Mouse (Mus musculus): ENCODE measurements around the gene Ap5z1.

Ap5z1 gene

GRCm38 (mm10) chr5:142439911-142440432 lies 23.8 kb upstream of the Ap5z1 start:
- DNase-seq (ENCODE audit: low spot score in 2 of 2), result peak; percentile 35 to 49

DNA sequence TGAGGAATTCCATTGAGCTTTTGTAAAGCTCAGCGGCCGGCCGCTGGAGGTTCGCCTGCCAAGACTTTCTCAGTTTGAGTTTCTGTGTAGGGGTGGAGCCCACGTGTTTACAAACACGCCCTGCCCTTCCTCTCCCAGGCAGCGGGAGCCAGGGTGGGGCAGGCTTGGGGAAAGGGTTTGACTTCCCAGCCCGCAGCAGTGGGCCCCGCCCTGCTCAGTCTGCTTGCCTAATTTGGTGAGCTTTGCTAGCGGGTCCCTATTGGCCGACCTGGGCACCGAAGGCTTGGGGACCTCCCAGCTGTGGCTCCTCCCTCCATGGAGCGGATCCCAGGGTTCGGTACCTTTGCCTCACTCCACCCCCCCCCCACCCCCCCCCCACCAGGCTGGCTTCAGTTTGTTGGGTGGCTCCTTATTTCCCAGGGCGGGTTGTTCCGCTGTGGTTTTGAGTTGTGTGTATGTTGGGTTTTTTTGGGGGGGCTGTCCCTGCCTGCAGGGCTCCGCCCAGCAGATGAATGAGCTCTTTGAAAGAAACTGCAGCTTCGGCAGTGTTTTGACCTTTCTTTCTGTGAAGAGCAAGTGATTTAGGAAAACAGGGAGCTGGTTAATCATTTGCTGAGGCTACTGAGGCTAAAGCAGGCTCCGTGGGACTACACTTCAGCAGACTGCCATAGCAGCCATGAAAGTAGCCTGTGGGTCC lies 23.1 kb upstream of the Ap5z1 start:
- DNase-seq (ENCODE audit: low spot score in 2 of 2), result peak; percentile 81 to 87

DNA sequence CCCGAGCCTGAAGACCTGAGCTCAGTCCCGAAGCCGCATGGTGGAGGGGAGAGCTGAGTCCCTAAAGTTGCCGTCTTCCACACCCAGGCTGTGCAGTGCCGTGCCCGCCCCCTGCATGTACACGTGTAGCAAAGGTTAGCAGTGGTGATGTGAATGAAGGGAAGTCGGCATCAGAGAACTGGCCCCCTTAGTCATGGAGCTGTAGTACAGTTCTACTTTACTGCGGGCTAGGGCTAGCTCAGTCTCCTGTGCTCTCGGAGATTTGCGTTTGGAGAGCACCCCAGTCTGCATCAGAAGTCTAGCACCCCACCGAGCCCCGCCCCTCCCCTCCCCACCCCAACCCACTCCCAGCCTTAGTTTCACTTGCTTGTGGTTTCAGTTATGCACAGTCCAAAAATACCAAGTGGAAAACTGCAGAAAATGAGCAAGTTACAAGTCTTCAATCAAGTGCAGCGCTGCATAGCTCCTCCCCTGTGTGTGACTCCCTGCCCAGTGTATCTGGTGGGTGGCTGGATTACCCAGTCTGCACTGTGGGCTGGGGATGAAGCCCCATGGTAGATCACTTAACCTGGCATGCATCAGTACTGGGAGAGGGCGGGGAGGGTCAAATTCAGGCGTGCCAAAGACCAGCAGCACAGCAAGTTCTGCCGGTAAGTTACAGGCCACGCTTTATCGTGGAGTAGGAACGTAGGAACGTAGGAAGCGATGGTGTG lies 22.3 kb upstream of the Ap5z1 start:
- peak in 1 of 2 experiments; percentile 33 for DNase-seq (ENCODE audit: low spot score in 2 of 2)

DNA sequence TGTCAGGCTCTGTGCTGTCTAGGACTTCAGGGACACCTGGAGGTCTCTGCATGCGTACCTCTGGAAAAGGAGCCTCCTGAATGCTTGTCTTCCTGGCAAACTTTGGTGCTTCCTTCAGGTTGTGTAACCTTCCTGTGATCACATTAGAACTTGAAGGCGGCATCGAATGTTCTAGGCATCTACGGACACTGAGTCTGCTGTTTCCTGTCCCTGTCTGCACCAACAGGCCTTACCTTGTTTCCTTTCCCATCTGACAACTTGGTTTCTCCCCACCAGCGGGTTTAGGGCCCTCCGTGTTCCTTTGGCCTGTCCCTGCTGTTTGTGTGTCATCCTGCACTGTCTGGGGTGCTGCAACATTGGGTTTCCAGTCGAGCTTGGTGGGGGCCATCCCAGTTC lies 21.7 kb upstream of the Ap5z1 start:
- DNase-seq (ENCODE audit: low spot score in 2 of 2), result no peak

- DNase-seq (ENCODE audit: low spot score in 2 of 2), result no peak
Measured at GRCm38 (mm10) chr5:142443514-142443913, 20.2 kb upstream of the Ap5z1 start.

DNA sequence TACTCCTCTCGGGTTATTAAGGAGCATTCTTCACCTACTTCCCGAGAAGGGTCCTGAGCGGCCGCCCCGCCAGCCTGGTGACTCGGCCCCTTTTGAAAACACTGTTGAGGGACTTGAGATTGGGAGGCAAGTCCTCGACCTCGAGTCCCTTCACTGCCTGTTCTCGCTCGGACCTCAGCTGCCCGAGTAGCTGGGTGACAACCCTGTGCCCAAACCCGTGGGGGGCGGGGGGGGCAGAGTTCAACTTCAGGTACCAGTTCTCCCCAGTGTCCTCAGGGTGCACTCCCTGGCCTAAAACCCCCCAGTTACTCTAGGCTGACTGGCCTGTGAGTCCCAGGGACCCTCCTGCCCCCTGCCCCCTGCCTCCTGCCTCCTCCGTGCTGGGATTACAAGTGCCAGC lies 19.8 kb upstream of the Ap5z1 start:
- no peak for DNase-seq (ENCODE audit: low spot score in 2 of 2)

- DNase-seq (ENCODE audit: low spot score in 2 of 2), result no peak
Measured at GRCm38 (mm10) chr5:142444791-142445531, 18.8 kb upstream of the Ap5z1 start.

DNA sequence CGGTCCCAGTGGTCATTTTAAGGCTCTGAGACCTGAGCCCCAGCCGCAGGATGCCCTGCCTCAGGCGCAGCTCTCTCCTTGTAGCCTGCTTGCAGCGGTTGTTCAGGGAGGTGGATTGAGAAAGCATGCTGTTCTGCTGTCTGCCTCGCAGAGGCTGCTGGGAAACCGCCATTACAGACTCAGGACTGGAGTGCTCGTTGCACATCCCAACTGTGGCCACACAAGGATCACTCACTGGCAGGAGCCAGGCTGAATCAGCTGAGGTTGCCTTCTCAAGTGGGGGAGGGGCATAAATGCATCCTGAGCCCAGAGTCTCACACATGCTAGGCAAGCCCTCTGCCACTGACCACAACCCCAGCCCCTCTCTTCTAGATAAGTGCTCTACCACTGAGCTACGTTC lies 18.0 kb upstream of the Ap5z1 start:
- DNase-seq (ENCODE audit: low spot score in 2 of 2), result no peak

DNA sequence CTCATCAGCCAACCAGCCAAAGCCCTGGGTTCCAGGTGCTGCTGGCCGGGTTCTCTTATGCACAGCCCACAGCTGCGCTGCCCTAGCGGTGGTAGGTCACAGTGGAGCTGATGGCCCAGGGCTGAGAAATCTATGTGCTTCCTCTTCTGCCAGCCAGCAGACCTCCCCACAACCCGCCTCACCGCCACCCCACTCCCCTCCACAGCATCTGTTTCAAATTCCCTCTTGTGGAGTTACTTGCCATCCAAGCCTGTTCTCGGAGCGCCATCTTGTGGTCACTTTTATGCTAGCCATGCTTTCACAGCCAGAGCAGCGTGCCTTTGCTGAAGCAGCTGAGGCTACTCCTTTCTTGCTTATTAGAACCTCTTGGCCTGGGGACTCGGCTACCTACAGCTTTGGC lies 15.7 kb upstream of the Ap5z1 start:
- peak; percentile 77 to 91 for DNase-seq (ENCODE audit: low spot score in 2 of 2)

- DNase-seq (ENCODE audit: low spot score in 2 of 2), result no peak
Measured at GRCm38 (mm10) chr5:142448623-142449022, 15.1 kb upstream of the Ap5z1 start.

DNA sequence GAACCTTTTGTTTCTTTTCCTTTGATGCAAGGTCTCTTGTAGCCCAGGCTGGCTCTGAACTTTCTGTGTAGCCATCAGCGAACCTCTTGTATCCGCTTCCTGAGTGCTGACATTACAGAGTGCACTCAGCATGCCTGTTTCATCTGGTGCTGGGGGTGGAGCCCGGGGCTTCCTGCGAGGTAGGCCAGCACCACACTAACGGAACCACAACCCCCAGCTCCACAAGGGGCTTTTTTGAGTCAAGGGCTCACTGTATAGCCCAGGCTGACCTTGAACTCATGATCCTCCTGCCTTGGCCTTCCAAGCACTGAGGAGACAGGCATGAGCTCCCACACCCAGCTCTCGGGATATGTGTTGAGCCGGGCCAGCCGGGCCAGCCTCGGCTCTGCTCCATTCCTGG lies 12.9 kb upstream of the Ap5z1 start:
- no peak for DNase-seq (ENCODE audit: low spot score in 2 of 2)

DNA sequence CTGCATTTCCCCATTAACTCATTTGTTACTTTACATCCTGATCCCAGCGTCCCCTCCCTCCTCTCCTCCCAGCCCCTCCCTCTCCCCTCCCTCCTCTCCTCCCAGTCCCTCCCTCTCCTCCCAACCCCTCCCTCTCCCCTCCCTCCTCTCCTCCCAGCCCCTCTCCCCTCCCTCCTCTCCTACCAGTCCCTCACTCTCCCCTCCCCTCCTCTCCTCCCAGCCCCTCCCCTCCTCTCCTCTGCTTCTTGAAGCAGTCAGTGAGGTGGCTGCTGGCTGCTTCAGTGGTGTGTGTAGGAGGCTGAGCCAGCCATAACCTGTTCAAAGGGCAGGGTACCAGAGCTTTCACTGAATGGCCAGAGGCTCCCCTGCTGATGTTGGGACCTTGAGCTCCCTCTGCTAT lies 12.0 kb upstream of the Ap5z1 start:
- no peak for DNase-seq (ENCODE audit: low spot score in 2 of 2)

DNA sequence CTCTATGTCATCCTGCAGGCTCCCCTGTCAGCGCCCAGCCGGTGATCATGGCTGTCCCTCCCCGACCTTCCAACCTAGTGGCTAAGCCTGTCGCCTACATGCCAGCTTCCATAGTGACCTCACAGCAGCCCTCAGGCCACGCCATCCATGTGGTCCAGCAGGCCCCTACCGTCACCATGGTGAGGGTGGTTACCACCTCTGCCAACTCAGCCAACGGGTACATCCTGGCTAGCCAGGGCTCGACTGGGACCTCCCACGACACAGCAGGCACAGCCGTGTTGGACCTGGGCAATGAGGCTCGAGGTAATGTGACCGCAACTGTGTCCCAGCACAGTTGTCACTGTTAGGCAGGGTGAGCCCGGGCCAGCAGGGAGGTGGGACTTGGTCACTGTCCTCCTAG lies 10.0 kb upstream of the Ap5z1 start:
- DNase-seq (ENCODE audit: low spot score in 2 of 2), result no peak

GRCm38 (mm10) chr5:142456318-142456717 lies 7.4 kb upstream of the Ap5z1 start:
- no peak for DNase-seq (ENCODE audit: low spot score in 2 of 2)

DNA sequence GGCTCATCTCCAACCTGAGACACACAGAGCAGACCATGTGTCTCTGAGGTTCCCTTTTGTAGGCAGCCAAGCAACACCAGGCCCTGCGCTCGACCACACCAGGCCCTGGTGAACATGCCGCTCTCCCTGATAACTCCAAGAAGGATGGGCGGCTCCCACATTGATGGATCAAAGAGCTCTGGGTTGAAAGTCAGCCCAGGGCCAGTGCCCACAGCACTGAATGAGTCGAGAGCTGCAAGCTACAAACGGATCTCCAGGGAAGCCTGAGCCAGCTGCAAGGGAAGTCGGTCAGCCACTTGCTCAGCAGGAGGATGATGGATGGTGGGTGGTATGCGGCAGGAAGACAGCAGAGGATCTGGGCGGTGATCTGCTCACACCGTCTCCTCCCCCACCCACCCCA lies 6.4 kb upstream of the Ap5z1 start:
- DNase-seq (ENCODE audit: low spot score in 2 of 2), result no peak

DNA sequence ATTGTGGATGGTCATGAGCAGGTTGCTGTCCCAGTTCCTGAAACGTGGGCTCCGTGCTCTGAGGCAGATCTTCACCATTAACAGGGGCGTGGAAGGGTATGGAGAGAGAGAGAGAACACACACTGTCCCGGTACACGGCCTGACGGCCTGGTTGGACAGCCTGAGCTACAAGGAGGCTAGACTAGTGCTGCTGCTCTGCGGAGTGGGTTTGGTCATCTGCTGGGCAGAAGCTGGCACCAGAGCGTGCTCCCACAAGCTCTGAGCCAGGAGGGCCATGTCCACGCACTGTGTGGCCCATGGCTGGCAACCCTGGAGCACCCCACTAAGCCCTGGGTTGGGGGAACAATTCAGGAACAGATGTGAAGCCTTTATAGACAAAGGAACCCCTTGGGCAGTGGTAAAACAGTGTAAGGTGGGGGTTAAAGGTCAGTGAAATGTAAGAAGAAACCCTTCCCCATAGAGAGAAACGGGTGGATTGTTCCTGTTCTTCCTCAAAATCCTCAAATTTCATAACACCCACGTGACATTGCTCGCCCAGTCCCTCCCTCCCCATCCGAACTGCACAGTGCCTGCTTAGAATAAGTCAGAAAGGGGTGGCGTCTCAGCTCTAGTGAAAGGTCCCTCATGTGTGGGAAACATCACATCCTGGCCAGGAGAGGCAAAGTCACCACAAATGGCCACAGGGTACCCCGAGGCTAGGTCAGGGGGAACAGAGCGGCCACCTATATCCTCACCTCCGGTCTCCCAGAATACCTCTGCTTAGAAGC lies 4.8 kb upstream of the Ap5z1 start:
- no peak for DNase-seq (ENCODE audit: low spot score in 2 of 2)

- DNase-seq (ENCODE audit: low spot score in 2 of 2), result no peak
Measured at GRCm38 (mm10) chr5:142459834-142460233, 3.9 kb upstream of the Ap5z1 start.

DNA sequence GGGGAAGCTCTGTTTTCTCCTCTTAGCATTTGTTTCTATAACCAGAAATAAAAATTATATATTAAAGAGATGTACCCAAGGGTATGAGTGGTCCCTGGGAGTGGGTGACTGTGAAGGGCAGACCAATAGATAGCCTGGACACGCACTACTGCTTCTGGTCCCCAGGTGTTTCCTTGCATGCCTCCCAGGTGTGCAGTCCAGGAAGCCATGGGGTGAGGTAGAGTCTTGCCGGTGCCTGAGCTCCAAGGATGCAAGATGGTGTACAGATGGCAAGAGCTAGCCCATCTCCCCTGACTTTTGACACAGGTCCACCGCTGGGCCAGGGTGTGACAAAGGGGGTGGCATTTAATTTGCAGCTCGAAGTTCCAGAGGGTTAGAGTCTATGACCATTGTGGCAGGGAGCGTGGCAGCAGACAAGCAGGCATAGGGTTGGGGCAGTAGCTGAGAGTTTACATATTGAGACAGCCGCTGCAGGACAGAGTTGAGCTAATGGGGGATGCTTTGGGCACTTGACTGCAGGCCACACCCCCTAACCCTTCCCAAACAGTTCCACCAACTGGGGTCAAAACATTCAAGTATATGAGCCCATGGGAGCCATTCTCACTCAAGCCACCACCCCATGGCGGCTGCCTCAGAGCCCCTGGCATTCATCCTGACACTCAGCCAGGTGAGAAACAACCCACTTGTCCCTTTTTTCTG lies 1.7 kb upstream of the Ap5z1 start:
- DNase-seq (ENCODE audit: low spot score in 2 of 2), result no peak

DNA sequence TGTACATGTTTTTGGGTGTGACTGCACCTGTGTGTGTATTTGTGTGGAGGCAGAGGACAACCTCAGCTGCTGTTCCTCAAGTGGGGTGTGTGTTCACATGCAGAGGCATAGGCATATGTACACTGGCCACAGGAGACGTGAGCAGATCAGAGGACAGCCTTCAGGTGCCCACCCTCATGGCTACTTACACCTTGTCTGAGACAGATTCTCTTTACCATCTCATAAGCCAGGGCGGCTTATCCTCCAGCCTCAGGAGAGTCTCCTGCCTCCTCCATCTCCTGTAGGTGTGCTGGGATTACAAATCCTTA lies 1.1 kb upstream of the Ap5z1 start:
- no peak for DNase-seq (ENCODE audit: low spot score in 2 of 2)

DNA sequence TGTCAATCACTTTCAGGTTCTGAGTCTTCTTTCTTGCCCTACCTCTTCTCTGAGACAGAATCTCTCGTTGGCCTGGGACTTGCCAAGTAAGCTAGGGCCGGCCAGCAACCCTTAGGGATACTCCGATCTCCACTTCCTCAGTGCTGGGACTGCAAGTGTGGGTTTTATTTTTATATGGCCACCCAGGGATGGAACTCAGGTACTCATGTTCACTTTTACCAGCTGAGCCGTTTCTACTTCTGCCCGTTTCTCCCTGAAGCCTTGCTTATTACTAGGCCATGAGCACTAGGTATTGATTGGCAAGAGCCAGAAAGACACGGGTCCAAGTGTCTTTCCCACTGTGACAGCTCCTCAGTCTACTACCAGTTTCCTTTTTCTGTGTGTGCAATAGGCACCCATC lies 733 bp upstream of the Ap5z1 start:
- DNase-seq (ENCODE audit: low spot score in 2 of 2), result no peak

GRCm38 (mm10) chr5:142468375-142468774 lies 4.6 kb downstream of the Ap5z1 start:
- no peak for DNase-seq (ENCODE audit: low spot score in 2 of 2)
